Mouse (Mus musculus): ENCODE data around the gene Lce1m. TPM values are rescaled to one million over a fixed set of nuclear protein-coding genes. Genes with fewer than 3 reads are reported as not detected.
A peak's percentile ranks its signal among the peaks of the same experiment; 100 is the strongest.

The Lce1m gene
- polyA plus RNA-seq, 1 experiment from 2014 or later, result not detected

- H3K4me1 ChIP-seq (ENCODE audit: control insufficient read depth in 2 of 2, insufficient read depth in 2 of 2, low read length in 2 of 2), result peaks cover 0 to 2% of the 10 kb centered on the region in 2 experiments; a peak in 1 of 4 replicates
- no peak overlapping the region for H3K9ac ChIP-seq (ENCODE audit: low read length)
- H3K36me3 ChIP-seq (ENCODE audit: control insufficient read depth, insufficient read depth, low read length), result no peaks in the 10 kb centered on the region
- no peak overlapping the region for H3K27ac ChIP-seq (replicated peaks in 1 of 2; ENCODE audit: control insufficient read depth in 1 of 2, insufficient read depth in 1 of 2, low read depth in 2 of 2, low read length in 2 of 2)
- WGBS, result 88% methylated on average over 1 of the region's 1 CpGs
- no peaks in the 10 kb centered on the region for H3K27me3 ChIP-seq (ENCODE audit: control insufficient read depth, insufficient read depth, low read length)
- no peaks in the 10 kb centered on the region for H3K9me3 ChIP-seq (ENCODE audit: control insufficient read depth, low read length)
- ATAC-seq (ENCODE audit: insufficient number of reproducible peaks, insufficient read depth, low FRiP score, low read depth), result no peak
- H3K4me2 ChIP-seq (ENCODE audit: low read length), result no peak overlapping the region
- no peak overlapping the region for H3K4me3 ChIP-seq (ENCODE audit: control insufficient read depth in 1 of 2, insufficient read depth in 1 of 2, low read depth in 1 of 2, low read length in 2 of 2)
These were observed 2.3 kb upstream of the Lce1m start for GRCm38 (mm10) chr3:93021171-93021570.

GRCm38 (mm10) chr3:93015460-93016104 is 3.3 kb downstream of the Lce1m start, which contains the start of gene Crct1:
Crct1 (minus strand) TSS chr3:93015687.
- WGBS, result 48% methylated on average over 4 of the region's 4 CpGs
- no peaks in the 10 kb centered on the region for H3K9me3 ChIP-seq (ENCODE audit: control insufficient read depth, low read length)
- no peak within 1 kb of the TSS for H3K27ac ChIP-seq (replicated peaks in 1 of 2; ENCODE audit: control insufficient read depth in 1 of 2, insufficient read depth in 1 of 2, low read depth in 2 of 2, low read length in 2 of 2)

GRCm38 (mm10) chr3:93014871-93015270 is 4.0 kb downstream of the Lce1m start:
- H3K4me2 ChIP-seq (ENCODE audit: low read length), result peak overlapping the region; percentile 87
- no peaks in the 10 kb centered on the region for H3K9me3 ChIP-seq (ENCODE audit: control insufficient read depth, low read length)
- no peaks in the 10 kb centered on the region for H3K4me1 ChIP-seq (ENCODE audit: control insufficient read depth in 2 of 2, insufficient read depth in 2 of 2, low read length in 2 of 2)
- 29% methylated on average over 5 of the region's 5 CpGs for WGBS
- H3K36me3 ChIP-seq (ENCODE audit: control insufficient read depth, insufficient read depth, low read length), result no peaks in the 10 kb centered on the region
- peak overlapping the region; percentile 51 to 54; a peak in 3 of 4 replicates for H3K4me3 ChIP-seq (ENCODE audit: control insufficient read depth in 1 of 2, insufficient read depth in 1 of 2, low read depth in 1 of 2, low read length in 2 of 2)
- H3K27me3 ChIP-seq (ENCODE audit: control insufficient read depth, insufficient read depth, low read length), result no peaks in the 10 kb centered on the region
- H3K27ac ChIP-seq (replicated peaks in 1 of 2; ENCODE audit: control insufficient read depth in 1 of 2, insufficient read depth in 1 of 2, low read depth in 2 of 2, low read length in 2 of 2), result no peak overlapping the region
- no peak for ATAC-seq (ENCODE audit: insufficient number of reproducible peaks, insufficient read depth, low FRiP score, low read depth)
- peak overlapping the region; percentile 61 for H3K9ac ChIP-seq (ENCODE audit: low read length)

More at GRCm38 (mm10) chr3:93015460-93016104, 3.3 kb downstream of the Lce1m start, which contains the start of gene Crct1:
- H3K36me3 ChIP-seq (ENCODE audit: control insufficient read depth, insufficient read depth, low read length), result no peaks in the 10 kb centered on the region
- no peak for ATAC-seq (ENCODE audit: insufficient number of reproducible peaks, insufficient read depth, low FRiP score, low read depth)
- H3K4me3 ChIP-seq (ENCODE audit: control insufficient read depth in 1 of 2, insufficient read depth in 1 of 2, low read depth in 1 of 2, low read length in 2 of 2), result peak within 1 kb of the TSS; percentile 51 to 54
- H3K4me1 ChIP-seq (ENCODE audit: control insufficient read depth in 2 of 2, insufficient read depth in 2 of 2, low read length in 2 of 2), result no peaks in the 10 kb centered on the region
- H3K9ac ChIP-seq (ENCODE audit: low read length), result peak within 1 kb of the TSS; percentile 61
- peak within 1 kb of the TSS; percentile 87 for H3K4me2 ChIP-seq (ENCODE audit: low read length)
- no peaks in the 10 kb centered on the region for H3K27me3 ChIP-seq (ENCODE audit: control insufficient read depth, insufficient read depth, low read length)

- 0 out of 2 replicates have a peak, but pooled peaks have one; percentile 31 for ATAC-seq (ENCODE audit: insufficient number of reproducible peaks, insufficient read depth, low FRiP score, low read depth)
These were observed 4.5 kb downstream of the Lce1m start for GRCm38 (mm10) chr3:93014378-93014801.

GRCm38 (mm10) chr3:93002843-93003242 is 16.0 kb downstream of the Lce1m start:
- H3K27me3 ChIP-seq (ENCODE audit: control insufficient read depth, insufficient read depth, low read length), result no peaks in the 10 kb centered on the region
- WGBS, result 69% methylated on average over 4 of the region's 4 CpGs
- H3K27ac ChIP-seq (replicated peaks in 1 of 2; ENCODE audit: control insufficient read depth in 1 of 2, insufficient read depth in 1 of 2, low read depth in 2 of 2, low read length in 2 of 2), result no peak overlapping the region
- no peak overlapping the region for H3K9ac ChIP-seq (ENCODE audit: low read length)
- H3K9me3 ChIP-seq (ENCODE audit: control insufficient read depth, low read length), result no peaks in the 10 kb centered on the region
- no peaks in the 10 kb centered on the region for H3K4me1 ChIP-seq (ENCODE audit: control insufficient read depth in 2 of 2, insufficient read depth in 2 of 2, low read length in 2 of 2)
- H3K36me3 ChIP-seq (ENCODE audit: control insufficient read depth, insufficient read depth, low read length), result no peaks in the 10 kb centered on the region
- ATAC-seq (ENCODE audit: insufficient number of reproducible peaks, insufficient read depth, low FRiP score, low read depth), result no peak
- no peak overlapping the region for H3K4me2 ChIP-seq (ENCODE audit: low read length)
- H3K4me3 ChIP-seq (ENCODE audit: control insufficient read depth in 1 of 2, insufficient read depth in 1 of 2, low read depth in 1 of 2, low read length in 2 of 2), result no peak overlapping the region

More at GRCm38 (mm10) chr3:93014378-93014801, 4.5 kb downstream of the Lce1m start:
- Histone ChIP-seq H3K27me3 (ENCODE audit: control insufficient read depth, insufficient read depth, low read length) (no peaks in the 10 kb centered on the region), H3K9me3 (ENCODE audit: control insufficient read depth, low read length) (no peaks in the 10 kb centered on the region), H3K27ac (replicated peaks in 1 of 2; ENCODE audit: control insufficient read depth in 1 of 2, insufficient read depth in 1 of 2, low read depth in 2 of 2, low read length in 2 of 2) (no peak overlapping the region), H3K4me3 (ENCODE audit: control insufficient read depth in 1 of 2, insufficient read depth in 1 of 2, low read depth in 1 of 2, low read length in 2 of 2) (peak overlapping the region; percentile 51 to 54), H3K9ac (ENCODE audit: low read length) (peak overlapping the region; percentile 61), H3K36me3 (ENCODE audit: control insufficient read depth, insufficient read depth, low read length) (no peaks in the 10 kb centered on the region), H3K4me1 (ENCODE audit: control insufficient read depth in 2 of 2, insufficient read depth in 2 of 2, low read length in 2 of 2) (no peaks in the 10 kb centered on the region), H3K4me2 (ENCODE audit: low read length) (peak overlapping the region; percentile 87)
- 2% methylated on average over 23 of the region's 24 CpGs for WGBS

GRCm38 (mm10) chr3:93000621-93001020 is 18.2 kb downstream of the Lce1m start:
- no peak overlapping the region for H3K27ac ChIP-seq (replicated peaks in 1 of 2; ENCODE audit: control insufficient read depth in 1 of 2, insufficient read depth in 1 of 2, low read depth in 2 of 2, low read length in 2 of 2)
- H3K9me3 ChIP-seq (ENCODE audit: control insufficient read depth, low read length), result no peaks in the 10 kb centered on the region
- no peak for ATAC-seq (ENCODE audit: insufficient number of reproducible peaks, insufficient read depth, low FRiP score, low read depth)
- H3K36me3 ChIP-seq (ENCODE audit: control insufficient read depth, insufficient read depth, low read length), result no peaks in the 10 kb centered on the region
- H3K4me1 ChIP-seq (ENCODE audit: control insufficient read depth in 2 of 2, insufficient read depth in 2 of 2, low read length in 2 of 2), result no peaks in the 10 kb centered on the region
- H3K9ac ChIP-seq (ENCODE audit: low read length), result no peak overlapping the region
- no peak overlapping the region for H3K4me2 ChIP-seq (ENCODE audit: low read length)
- WGBS, result 53% methylated on average over 3 of the region's 3 CpGs
- H3K4me3 ChIP-seq (ENCODE audit: control insufficient read depth in 1 of 2, insufficient read depth in 1 of 2, low read depth in 1 of 2, low read length in 2 of 2), result no peak overlapping the region
- no peaks in the 10 kb centered on the region for H3K27me3 ChIP-seq (ENCODE audit: control insufficient read depth, insufficient read depth, low read length)

- Histone ChIP-seq H3K9me3 (ENCODE audit: control insufficient read depth, low read length) (no peaks in the 10 kb centered on the region), H3K4me3 (ENCODE audit: control insufficient read depth in 1 of 2, insufficient read depth in 1 of 2, low read depth in 1 of 2, low read length in 2 of 2) (no peak overlapping the region), H3K9ac (ENCODE audit: low read length) (no peak overlapping the region), H3K4me2 (ENCODE audit: low read length) (no peak overlapping the region), H3K27me3 (ENCODE audit: control insufficient read depth, insufficient read depth, low read length) (no peaks in the 10 kb centered on the region), H3K27ac (replicated peaks in 1 of 2; ENCODE audit: control insufficient read depth in 1 of 2, insufficient read depth in 1 of 2, low read depth in 2 of 2, low read length in 2 of 2) (no peak overlapping the region), H3K4me1 (ENCODE audit: control insufficient read depth in 2 of 2, insufficient read depth in 2 of 2, low read length in 2 of 2) (no peaks in the 10 kb centered on the region), H3K36me3 (ENCODE audit: control insufficient read depth, insufficient read depth, low read length) (no peaks in the 10 kb centered on the region)
- ATAC-seq (ENCODE audit: insufficient number of reproducible peaks, insufficient read depth, low FRiP score, low read depth), result no peak
- WGBS, result 8% methylated on average over 7 of the region's 7 CpGs
These were observed 20.2 kb downstream of the Lce1m start for GRCm38 (mm10) chr3:92998691-92999090.

- Histone ChIP-seq H3K9ac (ENCODE audit: low read length) (no peak within 1 kb of the TSS), H3K4me3 (ENCODE audit: control insufficient read depth in 1 of 2, insufficient read depth in 1 of 2, low read depth in 1 of 2, low read length in 2 of 2) (no peak within 1 kb of the TSS), H3K27me3 (ENCODE audit: control insufficient read depth, insufficient read depth, low read length) (peaks cover 4% of the 10 kb centered on the region; the same call in 1 of the 2 replicates), H3K4me2 (ENCODE audit: low read length) (no peak within 1 kb of the TSS), H3K36me3 (ENCODE audit: control insufficient read depth, insufficient read depth, low read length) (no peaks in the 10 kb centered on the region), H3K4me1 (ENCODE audit: control insufficient read depth in 2 of 2, insufficient read depth in 2 of 2, low read length in 2 of 2) (no peaks in the 10 kb centered on the region), H3K27ac (replicated peaks in 1 of 2; ENCODE audit: control insufficient read depth in 1 of 2, insufficient read depth in 1 of 2, low read depth in 2 of 2, low read length in 2 of 2) (no peak within 1 kb of the TSS), H3K9me3 (ENCODE audit: control insufficient read depth, low read length) (no peaks in the 10 kb centered on the region)
- ATAC-seq (ENCODE audit: insufficient number of reproducible peaks, insufficient read depth, low FRiP score, low read depth), result no peak
These were observed 26.9 kb downstream of the Lce1m start, which contains the start of gene Lce3f for GRCm38 (mm10) chr3:92991926-92992325. Lce3f (plus strand) TSS chr3:92992226.
